Mouse (Mus musculus) ES-Bruce4 (cell line): ENCODE results near the gene Sult1a1.

Experiments
- EP300 ChIP-seq: IDR thresholded peaks from 2 replicates; pipeline ENCODE4 v1.6.1; 2011; ENCODE audit warnings: low read depth, low read length; ENCODE audit not compliant: insufficient read depth
- POLR2A ChIP-seq: IDR thresholded peaks from one replicate; pipeline ENCODE4 v1.8.1; 2011; ENCODE audit warnings: low read length; ENCODE audit not compliant: insufficient read depth

- TF ChIP-seq EP300 (no peak), POLR2A (no peak)
Observed at GRCm38 (mm10) chr7:126667495-126668090, 8.6 kb downstream of the Sult1a1 start.
